Mouse (Mus musculus): Measurements from ENCODE around the gene Dedd2.

DNA sequence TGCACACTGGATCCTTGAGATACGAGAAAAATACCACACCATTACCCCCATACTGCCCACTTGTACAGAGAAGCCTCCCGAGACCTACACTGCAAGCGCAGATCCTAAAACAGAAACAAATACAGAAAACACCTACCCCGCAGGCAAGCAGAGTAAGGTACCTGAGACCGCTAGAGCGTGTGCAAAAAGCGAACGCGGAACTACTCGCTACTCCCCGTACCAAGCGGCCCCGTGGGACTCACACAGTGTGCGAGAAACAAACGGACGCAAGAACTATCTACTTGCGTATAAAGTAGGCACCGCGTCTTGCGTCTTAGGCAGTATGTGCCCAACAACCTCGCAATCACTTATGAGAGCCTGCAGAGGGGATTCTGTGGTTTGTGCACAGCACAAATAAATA is 38.6 kb downstream of the Dedd2 start:
- TF ChIP-seq POLR2AphosphoS2 (IDR thresholded peaks at IDR 0.05; ENCODE audit: insufficient read length, low read depth) (no peak), POLR2A (IDR thresholded peaks at IDR 0.05; ENCODE audit: insufficient read length, low read depth) (no peak), MAX (IDR thresholded peaks at IDR 0.05; ENCODE audit: low read depth) (no peak), MYOD1 (IDR thresholded peaks at IDR 0.05; ENCODE audit: control insufficient read depth in 1 of 3, insufficient read length in 2 of 3, low read depth in 2 of 3) (no peak), CEBPB (IDR thresholded peaks at IDR 0.05; ENCODE audit: insufficient read depth, poor library complexity, severe bottlenecking) (no peak), MYOG (IDR thresholded peaks at IDR 0.05; ENCODE audit: control insufficient read depth in 1 of 3, insufficient read depth in 1 of 3, insufficient read length in 2 of 3, low read depth in 2 of 3) (no peak), USF1 (IDR thresholded peaks at IDR 0.05; ENCODE audit: low read depth) (no peak), TCF12 (IDR thresholded peaks at IDR 0.05; ENCODE audit: insufficient read depth, poor library complexity, severe bottlenecking) (no peak), REST (IDR thresholded peaks at IDR 0.05; ENCODE audit: insufficient read depth, insufficient read length) (no peak)

Measured in myocyte (in vitro differentiated cells).